Mouse (Mus musculus): ENCODE measurements around the gene Epm2aip1.

Epm2aip1 gene

DNA sequence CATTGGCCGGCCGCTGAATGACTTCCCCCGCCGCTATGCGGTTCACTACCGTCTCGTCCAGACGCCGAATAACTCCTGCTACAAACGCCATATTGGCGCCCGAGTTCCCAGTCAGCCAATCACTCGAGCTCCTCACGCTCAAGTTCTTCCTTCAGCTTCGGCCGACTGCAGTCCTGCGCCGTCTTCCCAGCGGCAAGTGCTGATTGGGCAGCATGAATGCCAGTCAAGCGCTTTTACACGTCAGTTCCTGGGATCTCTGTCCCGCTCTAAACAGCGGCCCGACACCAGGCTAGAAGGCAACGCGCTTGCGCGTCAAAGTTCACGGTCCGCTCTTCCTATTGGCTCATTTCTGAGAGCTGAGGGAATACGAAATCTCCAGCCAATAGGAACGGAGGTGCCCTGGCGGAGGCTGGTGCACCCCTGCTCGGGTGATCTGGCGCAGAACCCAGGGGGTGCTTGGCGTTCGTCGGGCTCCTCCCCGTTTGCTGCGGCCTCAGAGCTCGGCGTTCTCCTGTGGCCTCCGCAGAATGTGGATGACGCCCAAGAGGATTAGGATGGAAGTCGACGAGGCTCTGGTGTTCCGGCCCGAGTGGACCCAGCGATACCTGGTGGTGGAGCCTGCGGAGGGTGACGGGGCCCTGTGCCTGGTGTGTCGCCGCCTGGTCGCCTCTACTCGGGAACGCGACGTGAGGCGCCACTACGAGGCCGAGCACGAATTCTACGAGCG lies at the start of gene Epm2aip1, which contains the start of gene Mlh1:
Gene Epm2aip1 (plus strand): TSS at position 496 of the 727 bp plus-strand sequence.
Gene Mlh1 (minus strand): TSS at position 358 of the 727 bp plus-strand sequence.
- peak; percentile 100 for DNase-seq (ENCODE audit: low read depth, low spot score)

DNA sequence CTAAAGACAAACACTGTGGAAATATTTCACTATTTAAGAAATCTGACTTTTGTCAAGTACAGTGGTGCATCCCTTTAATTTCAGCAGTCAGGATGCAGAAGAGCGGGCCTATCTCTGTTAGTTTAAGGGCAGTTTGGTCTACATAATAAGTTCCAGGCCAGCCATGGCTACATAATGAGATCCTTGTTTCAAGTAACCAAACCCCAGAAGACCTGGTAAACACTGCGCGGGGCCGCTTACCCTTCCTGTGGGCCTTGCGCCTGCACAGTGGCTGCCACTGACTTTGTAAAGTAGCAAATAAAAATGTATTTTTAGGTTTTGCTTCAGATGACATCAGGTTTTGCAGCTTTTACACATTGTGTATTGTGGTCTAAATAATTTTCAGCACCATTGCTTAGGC lies 48.3 kb upstream of the Epm2aip1 start:
- DNase-seq (ENCODE audit: low read depth, low spot score), result no peak

DNA sequence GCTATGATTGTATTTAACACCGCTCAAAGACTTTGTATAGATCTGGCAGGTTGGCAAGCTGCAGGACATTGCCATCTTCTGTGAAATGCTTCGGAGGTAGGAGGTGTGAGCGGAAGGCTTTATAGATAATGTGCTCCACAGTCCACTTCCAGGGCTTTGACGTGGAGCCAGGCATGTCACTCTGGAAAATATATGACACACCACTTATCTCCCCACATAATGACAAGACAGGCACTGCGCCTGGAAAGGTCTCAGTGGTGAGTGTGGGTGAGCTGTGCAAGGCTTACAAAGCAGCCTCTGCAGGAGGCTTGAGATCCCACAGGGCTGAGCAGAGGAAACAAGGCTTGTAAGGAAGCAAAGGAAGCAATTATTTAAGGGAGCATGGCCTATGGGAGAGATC lies 43.3 kb upstream of the Epm2aip1 start:
- DNase-seq (ENCODE audit: low read depth, low spot score), result no peak

DNA sequence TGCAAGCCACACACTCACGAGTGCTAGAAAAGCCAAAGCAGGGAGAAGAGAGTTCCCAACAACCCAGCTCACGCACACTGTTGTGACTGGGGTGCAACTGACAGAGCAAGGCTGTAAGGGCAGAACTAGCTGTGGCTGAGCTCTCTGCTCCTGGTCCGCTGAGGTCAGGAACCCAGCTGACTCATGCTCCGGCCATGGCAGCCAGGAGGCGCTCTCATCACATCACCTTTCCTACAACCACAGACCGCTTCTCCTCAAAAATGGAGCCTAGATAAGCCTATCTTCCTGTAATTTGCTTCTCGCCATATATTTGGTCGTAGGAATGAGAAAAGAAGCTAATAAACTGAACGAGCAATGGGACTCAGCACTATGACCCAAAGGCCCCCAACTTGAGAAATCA lies 37.0 kb upstream of the Epm2aip1 start:
- no peak for DNase-seq (ENCODE audit: low read depth, low spot score)

DNA sequence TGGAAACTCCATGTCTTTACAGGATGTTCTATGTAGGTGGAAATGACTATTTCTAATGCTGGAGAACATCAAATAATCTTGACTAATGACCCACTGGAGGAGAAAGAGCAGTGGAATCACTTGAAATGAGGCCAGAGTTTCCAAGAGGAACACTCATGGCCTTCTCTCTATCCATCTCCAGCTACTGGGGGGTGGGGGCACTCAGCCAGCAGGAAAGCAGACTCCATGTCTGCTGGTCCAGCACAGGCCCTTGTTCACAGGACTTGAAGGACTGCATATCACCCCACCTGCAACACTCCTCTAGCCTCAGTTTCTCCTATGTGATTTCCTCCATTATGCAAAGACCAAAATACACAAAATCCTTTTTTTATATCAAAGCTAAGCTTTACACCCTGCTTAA lies 34.0 kb upstream of the Epm2aip1 start:
- no peak for DNase-seq (ENCODE audit: low read depth, low spot score)

DNA sequence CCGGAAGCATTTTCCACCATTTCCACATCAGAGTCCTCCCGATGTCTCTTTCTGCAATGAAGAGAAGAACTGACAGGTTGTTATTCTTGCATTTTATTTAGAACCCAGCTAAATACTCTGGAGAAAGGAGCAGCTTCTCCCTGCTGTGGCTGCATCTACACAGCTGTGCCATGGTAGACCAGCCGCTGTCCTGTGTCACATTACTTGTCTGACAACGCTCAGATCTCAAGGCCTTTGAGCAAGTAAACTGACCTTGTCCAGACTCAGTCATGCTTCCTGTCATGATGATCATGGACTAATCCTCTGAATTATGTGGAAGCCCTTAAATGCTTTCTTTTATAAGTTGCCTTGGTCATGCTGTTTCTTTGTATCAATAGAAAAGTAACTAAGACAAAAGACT lies 31.9 kb upstream of the Epm2aip1 start:
- no peak for DNase-seq (ENCODE audit: low read depth, low spot score)

DNA sequence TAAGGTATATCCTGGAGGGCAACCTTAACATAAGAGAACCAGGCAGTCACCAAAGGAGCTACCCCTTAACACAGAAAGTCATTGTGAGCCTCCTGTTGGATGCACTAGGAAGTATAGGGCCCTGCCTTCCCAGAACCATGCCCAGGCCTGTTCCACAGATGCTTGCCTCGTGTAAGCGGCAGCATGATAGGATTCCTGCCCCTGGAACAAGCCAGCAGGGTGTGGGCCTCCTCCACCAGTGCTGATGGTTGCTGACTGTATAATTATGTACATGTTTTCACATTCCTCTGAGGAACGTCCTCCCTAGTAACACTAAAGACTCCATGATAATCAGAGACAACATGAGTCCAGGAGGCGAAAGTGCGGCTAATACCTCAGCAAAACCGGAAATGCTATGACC lies 28.3 kb upstream of the Epm2aip1 start:
- no peak for DNase-seq (ENCODE audit: low read depth, low spot score)

DNA sequence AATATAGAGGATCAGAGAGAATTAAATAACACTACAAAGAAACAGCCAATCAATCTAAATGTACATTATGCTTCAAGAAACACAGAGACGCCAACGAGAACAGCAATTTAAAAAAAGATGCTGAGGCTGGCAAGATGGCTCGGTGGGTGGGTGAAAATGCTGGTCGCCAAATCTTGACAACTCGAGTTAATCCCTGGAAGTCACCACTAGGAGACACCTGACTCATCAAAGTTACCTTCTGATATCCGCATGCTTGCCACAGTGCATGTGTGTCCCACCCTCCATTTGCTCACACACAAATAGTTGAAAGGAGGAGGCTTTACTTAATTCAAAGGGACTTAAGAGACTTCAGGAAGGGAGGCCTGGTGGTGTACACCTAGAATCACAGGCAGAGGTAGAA lies 26.2 kb upstream of the Epm2aip1 start:
- DNase-seq (ENCODE audit: low read depth, low spot score), result no peak

DNA sequence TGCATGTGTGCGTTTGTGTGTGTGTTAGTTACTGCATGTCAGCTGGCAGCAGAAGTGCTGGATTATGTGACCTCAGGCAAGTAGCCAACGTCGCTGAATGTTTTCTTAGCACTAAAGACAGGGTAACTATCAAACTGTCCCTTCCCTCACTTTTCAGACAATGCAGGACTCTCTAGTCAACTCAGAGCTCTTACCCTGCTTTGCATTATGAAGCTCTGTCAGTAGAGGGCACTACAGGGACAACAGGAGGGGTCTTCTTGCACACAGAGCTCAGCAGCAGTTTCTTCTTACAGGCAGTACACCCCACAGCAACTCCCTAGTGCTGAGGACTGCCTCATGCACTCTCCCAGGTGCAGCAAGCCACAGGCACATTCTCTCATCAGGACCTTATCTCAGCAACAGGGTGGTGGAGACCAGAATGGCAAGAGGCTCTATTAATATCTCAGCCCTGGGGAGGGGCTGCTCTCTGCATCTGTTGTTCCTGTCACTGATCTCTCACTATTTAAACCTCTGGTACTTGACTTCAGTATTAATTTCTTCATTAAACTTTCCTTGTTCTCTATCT lies 24.0 kb upstream of the Epm2aip1 start:
- DNase-seq (ENCODE audit: low read depth, low spot score), result no peak

DNA sequence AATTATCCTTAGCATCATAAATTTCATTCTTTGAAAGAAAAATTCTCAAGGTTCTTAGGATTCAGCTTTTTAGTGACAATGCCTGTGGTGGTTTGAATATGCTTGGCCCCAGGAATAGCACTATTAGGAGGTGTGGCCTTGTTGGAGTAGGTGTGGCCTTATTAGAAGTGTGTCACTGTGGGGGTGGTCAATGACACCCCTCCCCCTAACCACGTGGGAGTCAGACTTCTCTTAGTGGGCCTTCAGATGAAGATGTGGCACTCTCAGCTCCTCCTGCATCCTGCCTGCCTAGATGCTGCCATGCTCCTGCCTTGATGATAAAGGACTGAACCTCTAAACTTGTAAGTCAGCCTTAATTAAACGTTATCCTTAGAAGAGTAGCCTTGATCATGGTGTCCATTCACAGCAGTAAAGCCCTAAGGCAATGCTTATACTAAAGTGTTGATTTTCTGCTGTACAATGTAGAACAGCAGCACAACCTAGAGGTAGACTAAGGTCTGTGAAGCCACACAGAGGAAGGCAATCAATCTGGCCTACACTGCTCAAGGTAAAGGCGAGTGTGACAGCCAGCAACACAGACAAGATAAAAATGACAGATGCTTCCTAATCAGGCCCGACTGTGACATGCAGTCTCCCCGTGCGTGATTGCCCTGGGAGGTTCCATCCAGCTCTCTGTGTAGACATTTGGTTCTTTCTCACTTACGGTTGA lies 19.4 kb upstream of the Epm2aip1 start:
- DNase-seq (ENCODE audit: low read depth, low spot score), result no peak

DNA sequence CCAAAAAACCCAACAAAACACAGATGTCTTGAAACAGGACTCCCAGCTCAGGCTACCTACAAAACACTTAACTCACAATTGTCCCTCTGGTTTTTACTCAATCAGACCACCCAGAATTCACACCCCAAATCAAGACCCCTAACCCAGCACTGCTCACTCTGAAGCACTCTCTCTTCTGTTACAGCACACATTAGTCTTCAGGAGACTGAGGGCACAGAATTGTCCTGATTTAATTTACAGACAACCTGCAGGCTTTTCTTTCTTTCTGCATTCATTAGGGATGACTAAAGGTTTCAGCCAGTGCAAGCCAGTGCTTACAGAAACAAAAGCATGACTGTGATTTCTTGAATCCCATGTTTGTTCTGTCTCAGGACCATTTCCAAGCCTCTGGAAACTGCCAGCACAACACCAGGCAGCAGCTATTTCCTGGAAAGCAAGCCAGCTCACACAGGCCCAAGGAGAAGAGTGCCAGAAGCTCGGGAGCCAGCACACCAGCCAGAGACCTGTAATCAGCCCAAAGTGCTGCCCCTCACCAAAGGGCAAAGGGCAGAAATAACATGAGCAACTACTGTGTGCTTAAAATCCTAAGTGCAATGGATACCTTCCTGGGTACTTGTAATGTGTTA lies 11.3 kb upstream of the Epm2aip1 start:
- DNase-seq (ENCODE audit: low read depth, low spot score), result no peak

DNA sequence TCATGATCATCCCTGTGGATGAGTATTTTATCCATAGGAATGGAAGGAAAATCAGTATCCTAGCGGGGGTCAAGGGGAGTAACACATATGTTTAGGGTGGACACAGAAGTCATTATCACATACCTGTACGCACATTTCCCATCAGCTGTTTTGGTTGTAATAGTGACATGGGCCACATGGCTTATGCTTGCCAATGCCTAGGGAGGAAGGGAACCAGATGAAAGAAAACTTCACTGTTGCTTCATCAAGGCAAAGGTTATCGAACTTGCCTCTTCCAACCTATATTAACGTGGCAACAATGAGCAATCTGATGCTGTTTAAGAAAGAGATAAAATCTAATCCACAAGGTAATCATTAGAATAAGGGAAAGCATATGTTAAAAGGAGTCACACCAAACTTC lies 10.4 kb upstream of the Epm2aip1 start:
- DNase-seq (ENCODE audit: low read depth, low spot score), result no peak

DNA sequence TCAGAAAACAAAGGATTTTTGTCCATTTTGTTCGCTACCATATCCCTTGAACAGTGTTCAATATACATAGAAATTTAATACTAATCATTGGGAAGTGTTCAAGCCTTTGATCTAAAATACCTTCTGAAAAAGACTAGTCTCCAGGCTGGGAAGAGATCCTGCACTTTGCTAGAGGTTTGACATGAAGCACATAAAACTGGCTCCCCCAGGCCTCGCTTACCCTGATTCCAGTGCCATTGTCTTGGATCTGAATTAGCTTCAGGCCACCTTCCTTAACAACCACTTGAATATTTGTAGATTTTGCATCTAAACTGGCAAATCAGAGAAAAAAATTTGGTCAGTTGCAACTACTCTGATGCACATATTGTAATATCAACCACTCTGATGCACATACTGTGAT lies 3.7 kb upstream of the Epm2aip1 start:
- DNase-seq (ENCODE audit: low read depth, low spot score), result no peak

DNA sequence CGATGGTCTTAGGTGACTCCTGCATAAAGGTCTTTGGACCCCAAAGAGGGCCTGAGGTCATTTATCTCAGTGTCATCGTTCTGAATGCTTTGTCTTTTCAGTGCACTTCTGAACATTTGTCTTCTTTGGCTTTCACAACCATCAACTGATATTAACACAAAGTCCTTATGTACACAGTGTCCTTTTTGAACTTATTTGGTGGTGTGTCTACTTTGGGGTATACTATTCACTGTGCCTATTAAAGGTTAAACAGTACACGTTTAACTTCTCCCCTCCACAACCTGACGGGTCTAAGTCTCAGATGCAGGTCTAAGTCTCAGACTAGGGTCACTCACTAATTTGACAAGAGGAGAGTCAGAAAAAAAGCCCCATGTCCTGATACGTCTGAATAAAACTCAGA lies 1.1 kb upstream of the Epm2aip1 start:
- no peak for DNase-seq (ENCODE audit: low read depth, low spot score)

DNA sequence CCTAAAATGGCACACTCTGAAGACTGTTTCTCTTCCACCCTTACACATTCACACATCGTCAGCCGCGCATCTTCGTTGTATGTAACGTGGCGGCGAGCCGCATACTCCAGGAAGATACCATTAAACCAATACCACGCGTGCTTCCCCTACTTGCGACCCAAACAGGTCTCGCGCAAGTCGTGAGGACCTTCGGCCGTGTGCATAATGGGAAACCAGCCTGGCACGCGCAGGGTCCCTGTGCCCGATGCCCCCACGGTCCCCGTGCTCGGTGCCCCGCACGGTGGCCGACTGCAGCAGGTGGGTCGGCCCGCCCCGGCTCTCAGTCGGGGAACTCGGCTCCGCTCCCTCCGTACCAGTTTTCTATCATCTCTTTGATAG lies 684 bp upstream of the Epm2aip1 start:
- no peak for DNase-seq (ENCODE audit: low read depth, low spot score)

DNA sequence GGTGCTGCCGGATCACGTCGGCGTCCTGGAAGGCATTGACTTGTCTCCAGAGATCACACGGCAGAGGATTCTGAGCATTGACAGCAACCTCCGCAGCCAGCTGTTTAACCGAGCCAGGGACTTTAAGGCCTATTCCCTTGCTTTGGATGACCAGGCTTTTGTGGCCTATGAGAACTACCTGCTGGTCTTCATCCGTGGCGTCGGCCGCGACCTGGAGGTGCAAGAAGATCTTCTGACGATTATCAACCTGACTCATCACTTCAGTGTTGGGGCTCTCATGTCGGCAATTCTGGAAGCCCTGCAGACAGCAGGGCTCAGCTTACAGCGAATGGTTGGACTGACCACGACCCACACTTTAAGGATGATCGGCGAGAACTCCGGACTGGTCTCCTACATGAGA lies 627 bp downstream of the Epm2aip1 start:
- no peak for DNase-seq (ENCODE audit: low read depth, low spot score)

DNA sequence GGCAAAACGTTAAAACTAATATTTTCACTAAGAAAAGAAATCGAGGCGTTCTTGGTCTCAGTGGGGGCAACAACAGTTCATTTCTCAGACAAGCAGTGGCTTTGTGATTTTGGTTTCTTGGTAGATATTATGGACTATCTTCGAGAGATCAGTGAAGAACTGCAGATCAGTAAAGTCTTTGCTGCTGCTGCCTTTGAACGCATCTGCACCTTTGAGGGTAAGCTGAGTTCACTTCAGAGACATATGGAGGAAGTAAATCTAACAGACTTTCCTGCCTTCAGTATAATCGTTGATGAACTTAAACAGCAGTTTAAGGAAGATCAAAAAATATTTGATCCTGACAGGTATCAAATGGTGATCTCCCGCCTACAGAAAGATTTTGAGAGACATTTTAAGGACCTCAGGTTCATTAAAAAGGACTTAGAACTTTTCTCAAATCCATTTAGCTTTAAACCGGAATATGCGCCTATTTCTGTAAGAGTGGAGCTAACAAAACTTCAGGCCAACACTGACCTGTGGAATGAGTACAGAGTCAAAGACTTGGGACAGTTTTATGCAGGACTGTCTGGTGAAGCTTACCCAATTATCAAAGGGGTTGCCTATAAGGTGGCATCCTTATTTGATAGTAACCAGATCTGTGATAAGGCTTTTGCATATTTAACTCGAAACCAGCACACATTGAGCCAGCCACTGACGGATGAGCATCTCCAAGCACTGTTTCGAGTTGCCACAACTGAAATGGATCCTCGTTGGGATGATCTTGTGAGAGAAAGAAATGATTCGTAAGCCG lies 1.5 kb downstream of the Epm2aip1 start:
- no peak for DNase-seq (ENCODE audit: low read depth, low spot score)

DNA sequence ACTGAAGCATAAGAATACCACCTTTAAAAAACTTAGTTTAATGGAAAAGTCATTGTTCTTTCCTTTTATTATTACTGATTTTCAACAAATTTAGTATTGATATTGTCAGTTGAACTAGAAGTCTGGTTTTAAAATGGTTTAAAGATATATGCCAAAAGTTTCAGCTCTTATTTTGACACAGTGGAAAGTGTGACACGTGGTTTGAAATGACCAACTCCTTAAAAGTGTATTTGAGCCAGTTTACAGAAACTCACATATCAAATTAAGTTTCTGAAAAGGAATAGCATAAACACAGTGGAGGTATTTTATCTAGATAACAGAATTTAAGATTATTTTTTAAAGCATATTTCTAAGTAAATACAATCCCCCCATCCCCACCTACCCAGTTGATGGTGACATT lies 2.2 kb downstream of the Epm2aip1 start:
- no peak for DNase-seq (ENCODE audit: low read depth, low spot score)

DNA sequence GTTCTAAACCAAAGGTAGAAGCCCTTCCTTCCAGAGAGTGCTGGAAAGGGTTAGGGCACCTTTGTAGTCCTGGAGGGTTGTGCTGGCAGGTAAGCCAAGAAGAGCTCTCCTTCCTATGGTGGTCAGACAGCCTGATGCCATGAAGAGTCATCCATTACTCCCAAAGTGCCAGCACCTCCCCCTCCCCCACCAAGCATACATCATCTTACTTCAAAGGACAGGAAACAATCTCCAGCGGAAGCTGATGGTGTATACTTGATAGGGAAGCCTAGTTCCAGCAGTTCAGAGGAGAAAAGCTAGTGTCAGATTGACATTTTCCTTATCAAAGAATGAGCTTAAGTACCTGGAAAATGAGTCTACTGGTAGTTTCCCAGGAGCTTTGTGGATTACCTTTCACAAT lies 3.4 kb downstream of the Epm2aip1 start:
- DNase-seq (ENCODE audit: low read depth, low spot score), result no peak

DNA sequence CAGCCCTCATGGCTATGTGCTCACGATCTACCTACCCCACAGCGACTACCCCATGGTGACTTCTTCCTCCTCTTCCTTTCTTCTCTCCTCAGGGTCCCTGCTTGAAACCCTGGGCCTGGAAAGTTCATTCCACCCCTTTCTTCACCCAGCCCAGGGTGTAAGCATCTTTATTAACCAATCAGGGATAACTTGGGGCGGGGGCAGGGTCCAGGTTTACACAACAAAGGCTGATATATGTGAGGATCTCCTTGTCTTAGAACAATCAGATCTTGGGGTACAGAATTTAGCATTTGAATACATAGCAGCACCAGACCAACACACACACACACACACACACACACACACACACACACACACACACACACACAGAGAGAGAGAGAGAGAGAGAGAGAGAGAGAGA lies 13.3 kb downstream of the Epm2aip1 start:
- no peak for DNase-seq (ENCODE audit: low read depth, low spot score)

DNA sequence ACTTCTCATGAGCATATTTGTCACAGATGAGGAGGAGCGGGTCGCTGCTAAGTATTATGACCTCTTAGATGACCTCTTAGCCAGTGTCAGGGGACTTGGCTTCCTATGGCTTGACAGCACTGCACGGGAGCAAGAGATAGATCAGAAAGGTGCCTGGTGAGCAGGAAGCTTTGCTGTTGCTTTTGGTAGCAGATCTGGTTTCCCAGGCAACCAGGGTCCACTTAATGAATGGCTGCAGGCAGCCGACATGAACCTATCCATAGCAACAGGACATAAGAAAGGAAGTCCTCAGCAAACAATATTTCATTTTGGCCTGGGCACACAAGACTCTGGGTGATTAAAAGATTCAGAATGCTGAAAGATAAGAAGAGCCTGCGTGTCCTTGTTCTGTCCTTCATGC lies 13.9 kb downstream of the Epm2aip1 start:
- DNase-seq (ENCODE audit: low read depth, low spot score), result no peak

DNA sequence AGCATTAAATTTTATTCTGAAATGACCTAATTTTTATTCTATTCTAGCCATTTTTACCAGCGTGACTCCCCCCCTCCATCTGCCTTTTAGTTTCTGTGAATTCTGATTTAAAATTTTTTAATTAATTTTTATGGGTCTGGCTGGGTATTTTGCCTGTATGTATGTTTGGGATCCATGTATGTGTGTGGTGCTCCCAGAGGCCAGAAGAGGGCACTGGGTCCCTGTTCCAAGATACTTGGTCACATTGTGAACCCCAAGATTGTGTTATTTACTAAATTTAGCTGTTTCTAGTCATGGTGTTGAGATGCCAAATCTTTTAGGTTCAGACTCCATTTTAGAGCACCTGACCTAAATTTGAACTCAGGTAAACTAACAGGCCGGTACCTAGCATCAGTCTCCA lies 14.7 kb downstream of the Epm2aip1 start:
- DNase-seq (ENCODE audit: low read depth, low spot score), result no peak
